Comparison of ENCODE assay signal across 9 mouse cellular contexts in the genomic region with DNA sequence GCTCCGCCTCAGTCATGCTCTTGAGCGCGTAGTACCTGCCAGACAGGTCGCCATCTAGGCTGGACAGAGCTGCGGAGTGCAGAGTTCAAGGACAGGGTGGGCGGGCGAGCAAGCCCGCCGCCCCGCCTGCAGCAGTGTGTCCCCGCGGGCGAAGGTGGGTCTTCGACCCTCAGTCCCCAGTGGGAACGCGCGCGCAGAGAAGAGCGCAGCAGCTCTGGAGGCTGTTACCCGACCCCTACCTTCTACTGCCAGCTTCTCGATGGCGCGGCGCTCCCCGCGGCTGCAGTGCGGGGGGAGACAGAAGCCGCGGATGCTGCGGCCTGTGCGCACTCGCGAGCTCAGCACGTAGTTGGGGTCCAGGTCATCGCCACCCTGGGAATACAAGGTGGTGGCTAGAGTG. TPM values are rescaled to one million over a fixed set of nuclear protein-coding genes. Genes with fewer than 3 reads are reported as not detected.
DNase-seq lines count a peak whose midpoint lies in the region; ATAC-seq lines count a peak whose summit lies in the region.
"Had no signal": no experiment of that assay in that cellular context is flagged by ENCODE, and none has a peak within 500 bp of the region (broad histone marks: within the 10 kb centered on the region; RNA-seq: fewer than 3 reads in every experiment).

No protein-coding gene starts in this region.

- H3K4me2 ChIP-seq in kidney, embryonic 14.5 days (replicated peaks; ENCODE audit: low read depth, low read length), result peak overlapping the region; percentile 92
- peak overlapping the region; percentile 93 for H3K4me2 ChIP-seq in hindbrain, embryonic 11.5 days (replicated peaks; ENCODE audit: low read depth, low read length)
- H3K4me2 ChIP-seq in midbrain, embryonic 12.5 days (replicated peaks), result peak overlapping the region; percentile 96

- peak overlapping the region; percentile 60 for H3K4me3 ChIP-seq in kidney, embryonic 14.5 days (ENCODE audit: low read length)
- H3K4me3 ChIP-seq in hindbrain, embryonic 11.5 days (ENCODE audit: low read depth, low read length), result peak overlapping the region; percentile 81
- H3K4me3 ChIP-seq in midbrain, embryonic 12.5 days, result peak overlapping the region; percentile 93

- WGBS in kidney, embryonic 14.5 days, result under 1% methylated on average over 35 of the region's 35 CpGs
- under 1% methylated on average over 33 of the region's 35 CpGs for WGBS in hindbrain, embryonic 11.5 days
- under 1% methylated on average over 34 of the region's 35 CpGs for WGBS in midbrain, embryonic 12.5 days

- DNase-seq in kidney, postnatal 14 days, result no peak
- peak; percentile 80 for DNase-seq in ZHBTc4 (ENCODE audit: low read depth, low spot score)
- DNase-seq in hindbrain, embryonic 11.5 days (ENCODE audit: low spot score), result peak; percentile 55
- no peak for DNase-seq in cerebellum, adult 9-10 months
- DNase-seq in right cerebral cortex, adult 18-20 months, result no peak
- DNase-seq in thymus, adult 18-20 months, result no peak

- peaks cover 42% of the 10 kb centered on the region for H3K27me3 ChIP-seq in kidney, embryonic 14.5 days (ENCODE audit: control insufficient read depth, insufficient read depth, low read length)
- no peaks in the 10 kb centered on the region for H3K27me3 ChIP-seq in hindbrain, embryonic 11.5 days (ENCODE audit: control insufficient read depth, insufficient read depth, low read length)
- peaks cover 17% of the 10 kb centered on the region for H3K27me3 ChIP-seq in midbrain, embryonic 12.5 days
- H3K27me3 ChIP-seq: Patski had no signal

- peaks cover 28% of the 10 kb centered on the region for H3K4me1 ChIP-seq in kidney, embryonic 14.5 days (ENCODE audit: control insufficient read depth, insufficient read depth, low read length)
- H3K4me1 ChIP-seq in hindbrain, embryonic 11.5 days (replicated peaks; ENCODE audit: control insufficient read depth, insufficient read depth, low read length), result peaks cover 6% of the 10 kb centered on the region; the same call in 1 of the 2 replicates
- peaks cover 38% of the 10 kb centered on the region for H3K4me1 ChIP-seq in midbrain, embryonic 12.5 days

- H3K9ac ChIP-seq in kidney, embryonic 14.5 days (ENCODE audit: low read depth, low read length), result peak overlapping the region; percentile 54
- H3K9ac ChIP-seq in hindbrain, embryonic 11.5 days (ENCODE audit: low read depth, low read length), result peak overlapping the region; percentile 96
- peak overlapping the region; percentile 94 for H3K9ac ChIP-seq in midbrain, embryonic 12.5 days (replicated peaks)

- H3K9me3 ChIP-seq in kidney, embryonic 14.5 days (ENCODE audit: control insufficient read depth, low read length), result no peaks in the 10 kb centered on the region
- H3K9me3 ChIP-seq in hindbrain, embryonic 11.5 days (ENCODE audit: control insufficient read depth, low read length), result no peaks in the 10 kb centered on the region
- H3K9me3 ChIP-seq in midbrain, embryonic 12.5 days, result no peaks in the 10 kb centered on the region

- no peak overlapping the region for H3K27ac ChIP-seq in kidney, embryonic 14.5 days (ENCODE audit: low read depth, low read length)
- H3K27ac ChIP-seq in hindbrain, embryonic 11.5 days (ENCODE audit: low read depth, low read length), result peak overlapping the region; percentile 76
- H3K27ac ChIP-seq in midbrain, embryonic 12.5 days (replicated peaks), result peak overlapping the region; percentile 92

- H3K36me3 ChIP-seq in kidney, embryonic 14.5 days (ENCODE audit: control insufficient read depth, insufficient read depth, low read length), result no peaks in the 10 kb centered on the region
- H3K36me3 ChIP-seq in hindbrain, embryonic 11.5 days (ENCODE audit: control insufficient read depth, insufficient read depth, low read length), result no peaks in the 10 kb centered on the region
- peaks cover 31% of the 10 kb centered on the region for H3K36me3 ChIP-seq in midbrain, embryonic 12.5 days

- ATAC-seq in kidney, embryonic 14.5 days (ENCODE audit: low FRiP score, low TSS enrichment), result no peak; the same call in 1 of the 2 replicates
- no peak for ATAC-seq in hindbrain, embryonic 11.5 days (ENCODE audit: low FRiP score)
- peak; percentile 1; the same call in 1 of the 2 replicates for ATAC-seq in midbrain, embryonic 12.5 days (ENCODE audit: low FRiP score, low read depth)
- ATAC-seq: Patski had no signal

RNA-seq across cellular contexts. Expression of a gene that starts 1.2 kb away (rescaled TPM):
- polyA plus RNA-seq in kidney, embryonic 14.5 days (2014; fragmentation: Nextera tagmentation; extraction: Ambion mirVana), result 81.5 and 88.5 TPM in 2 replicates
- polyA plus RNA-seq in hindbrain, embryonic 11.5 days (2014; fragmentation: Nextera tagmentation; extraction: Ambion mirVana), result 2,103 and 2,160 TPM in 2 replicates
- 2,376 and 2,635 TPM in 2 replicates for polyA plus RNA-seq in midbrain, embryonic 12.5 days (2016; fragmentation: Nextera tagmentation; extraction: Ambion mirVana)

RNA-seq across cellular contexts. Expression of a gene that starts 6.9 kb away (rescaled TPM):
- polyA plus RNA-seq in kidney, embryonic 14.5 days (2014; fragmentation: Nextera tagmentation; extraction: Ambion mirVana), result 6.7 and 11.9 TPM in 2 replicates
- polyA plus RNA-seq in hindbrain, embryonic 11.5 days (2014; fragmentation: Nextera tagmentation; extraction: Ambion mirVana), result 4.5 and 5.0 TPM in 2 replicates
- polyA plus RNA-seq in midbrain, embryonic 12.5 days (2016; fragmentation: Nextera tagmentation; extraction: Ambion mirVana), result 11.8 and 13.2 TPM in 2 replicates

RNA-seq across cellular contexts. Expression of a gene that starts 42.1 kb away (rescaled TPM):
- 45.2 and 49.7 TPM in 2 replicates for polyA plus RNA-seq in kidney, embryonic 14.5 days (2014; fragmentation: Nextera tagmentation; extraction: Ambion mirVana)
- 61.5 and 63.3 TPM in 2 replicates for polyA plus RNA-seq in hindbrain, embryonic 11.5 days (2014; fragmentation: Nextera tagmentation; extraction: Ambion mirVana)
- 62.0 and 64.0 TPM in 2 replicates for polyA plus RNA-seq in midbrain, embryonic 12.5 days (2016; fragmentation: Nextera tagmentation; extraction: Ambion mirVana)

RNA-seq across cellular contexts. Expression of a gene that starts 42.1 kb away (rescaled TPM):
- polyA plus RNA-seq in kidney, embryonic 14.5 days (2014; fragmentation: Nextera tagmentation; extraction: Ambion mirVana), result 63.1 and 63.4 TPM in 2 replicates
- polyA plus RNA-seq in hindbrain, embryonic 11.5 days (2014; fragmentation: Nextera tagmentation; extraction: Ambion mirVana), result 52.5 and 54.2 TPM in 2 replicates
- 52.3 and 57.8 TPM in 2 replicates for polyA plus RNA-seq in midbrain, embryonic 12.5 days (2016; fragmentation: Nextera tagmentation; extraction: Ambion mirVana)

Comparison
In these comparisons a context has a peak if more than half of its experiments do, and no peak if none do; other contexts are left out.
1. DNase-seq: peak in ZHBTc4 (single experiment) and hindbrain, embryonic 11.5 days (single experiment); none in kidney, postnatal 14 days (single experiment), cerebellum, adult 9-10 months (single experiment), right cerebral cortex, adult 18-20 months (single experiment) and thymus, adult 18-20 months (0 of 2).
2. RNA of a gene that starts 1.2 kb away (polyA plus RNA-seq): 2,376 to 2,635 TPM in midbrain, embryonic 12.5 days and 2,103 to 2,160 TPM in hindbrain, embryonic 11.5 days; 81.5 to 88.5 TPM in kidney, embryonic 14.5 days; every median in the first group is over 10 times any median in the second.
3. Peak in every context shown above with its lines, with median percentiles within 50 percentile points of each other: H3K4me2 ChIP-seq, H3K4me3 ChIP-seq and H3K9ac ChIP-seq.